Comparison of ENCODE assay signal across 22 mouse cellular contexts in the genomic region with DNA sequence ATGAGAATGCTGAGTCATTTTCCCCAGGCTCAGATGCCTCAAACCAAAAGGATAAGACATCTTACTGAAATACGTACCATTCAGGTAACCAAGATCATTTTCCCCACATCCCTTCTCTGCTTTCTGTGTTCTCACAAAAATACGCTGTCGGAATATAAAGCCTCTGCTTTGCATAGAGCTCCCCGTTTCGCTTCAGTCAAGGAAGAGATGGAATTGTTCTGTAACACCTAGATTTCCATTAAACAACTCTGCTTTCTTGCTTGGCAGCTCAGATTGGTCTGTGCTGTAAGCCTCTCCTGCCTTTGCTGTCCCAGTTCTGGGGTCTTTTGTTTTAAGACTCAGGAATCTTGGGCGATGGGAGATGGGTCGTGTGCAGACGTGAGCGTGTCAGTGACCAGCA. TPM values are rescaled to one million over a fixed set of nuclear protein-coding genes. Genes with fewer than 3 reads are reported as not detected.
DNase-seq lines count a peak whose midpoint lies in the region; ATAC-seq and TF ChIP-seq lines count a peak whose summit lies in the region.
"Had no signal": no experiment of that assay in that cellular context is flagged by ENCODE, and none has a peak within 500 bp of the region (broad histone marks: within the 10 kb centered on the region; RNA-seq: fewer than 3 reads in every experiment).

No protein-coding gene starts in this region.

- no peak for TF ChIP-seq CTCF in CH12.LX (conservative IDR thresholded peaks at IDR 0.05 in 1 of 2, IDR thresholded peaks at IDR 0.05 in 1 of 2; ENCODE audit: low read depth in 2 of 2, low read length in 2 of 2)
- no peak for TF ChIP-seq CTCF in cerebellum, adult 2 months (IDR thresholded peaks at IDR 0.05; ENCODE audit: borderline replicate concordance, insufficient read depth, low read depth, low read length)

- 89% methylated on average over 9 of the region's 9 CpGs for WGBS in intestine, embryonic 14.5 days
- WGBS in intestine, embryonic 16.5 days: 89% methylated on average over 9 of the region's 9 CpGs
- WGBS in midbrain, embryonic 11.5 days: 90% methylated on average over 9 of the region's 9 CpGs
- WGBS in midbrain, embryonic 14.5 days: 89% methylated on average over 9 of the region's 9 CpGs
- 91% methylated on average over 9 of the region's 9 CpGs for WGBS in cerebellum, adult 2 months

- in situ Hi-C loops in CH12.LX (cut with MboI; ENCODE audit: low pct_ligation_motif_present, low pct_unique_long_range_greater_than_20kb, low sequenced_read_pairs): no loop called here

- TF ChIP-seq POLR2A in CH12.LX (IDR thresholded peaks at IDR 0.05; ENCODE audit: low read depth, low read length): no peak
- TF ChIP-seq POLR2A in cerebellum, adult 2 months (IDR thresholded peaks at IDR 0.05; ENCODE audit: borderline replicate concordance, insufficient read depth, low read length): no peak

- no peaks in the 10 kb centered on the region for H3K36me3 ChIP-seq in intestine, embryonic 14.5 days (ENCODE audit: control insufficient read depth, insufficient read depth, low read length)
- H3K36me3 ChIP-seq in intestine, embryonic 16.5 days (ENCODE audit: control insufficient read depth, insufficient read depth, low read length): no peaks in the 10 kb centered on the region
- no peaks in the 10 kb centered on the region for H3K36me3 ChIP-seq in midbrain, embryonic 11.5 days (ENCODE audit: control insufficient read depth, insufficient read depth, low read length)
- H3K36me3 ChIP-seq in midbrain, embryonic 14.5 days (ENCODE audit: control insufficient read depth, insufficient read depth, low read length): no peaks in the 10 kb centered on the region
- H3K36me3 ChIP-seq in CH12.LX (replicated peaks in 1 of 2; ENCODE audit: control insufficient read depth in 1 of 2, insufficient read depth in 1 of 2, low read length in 1 of 2): no peaks in the 10 kb centered on the region
- H3K36me3 ChIP-seq: G1E; hindbrain, embryonic 12.5 days; hindbrain, embryonic 15.5 days; intestine, embryonic 15.5 days had no signal

- TF ChIP-seq EP300 in CH12.LX (IDR thresholded peaks at IDR 0.05; ENCODE audit: low read length): no peak

- H3K4me1 ChIP-seq in intestine, embryonic 14.5 days (replicated peaks; ENCODE audit: control insufficient read depth, insufficient read depth, low read length): no peaks in the 10 kb centered on the region
- H3K4me1 ChIP-seq in intestine, embryonic 16.5 days (ENCODE audit: control insufficient read depth, insufficient read depth, low read length): 0 out of 2 replicates have a peak, but pooled peaks cover 2% of the 10 kb centered on the region
- peaks cover 2% of the 10 kb centered on the region; the same call in 1 of the 2 replicates for H3K4me1 ChIP-seq in midbrain, embryonic 11.5 days (ENCODE audit: control insufficient read depth, insufficient read depth, low read length)
- H3K4me1 ChIP-seq in midbrain, embryonic 14.5 days (ENCODE audit: control insufficient read depth, insufficient read depth, low read length): no peaks in the 10 kb centered on the region
- H3K4me1 ChIP-seq in CH12.LX (ENCODE audit: control insufficient read depth in 1 of 2, insufficient read depth in 2 of 2): no peaks in the 10 kb centered on the region
- H3K4me1 ChIP-seq in cerebellum, adult 2 months (ENCODE audit: control insufficient read depth, insufficient read depth, low read length): peaks cover 14% of the 10 kb centered on the region
- H3K4me1 ChIP-seq: hindbrain, embryonic 15.5 days; intestine, embryonic 15.5 days had no signal

- DNase-seq in frontal cortex, postnatal 36 days (ENCODE audit: low spot score in 2 of 2): no peak
- DNase-seq in intestine, embryonic 14.5 days (ENCODE audit: low spot score): peak; percentile 33
- DNase-seq in midbrain, embryonic 11.5 days (ENCODE audit: low spot score, missing footprints): peak; percentile 77
- DNase-seq in midbrain, embryonic 14.5 days: no peak
- no peak for DNase-seq in CH12.LX (ENCODE audit: extremely low read depth)
- no peak for DNase-seq in cerebellum, adult 2 months
- DNase-seq: adrenal gland, postnatal 14 days; cerebellum, adult 11 months; cerebellum, adult 8-10 months; cerebellum, postnatal 10 days; forebrain, postnatal 0 days; gastrocnemius, postnatal 25 days; heart, adult 2 months had no signal

- H3K9me3 ChIP-seq in intestine, embryonic 14.5 days (ENCODE audit: control insufficient read depth, low read length): no peaks in the 10 kb centered on the region
- 0 out of 2 replicates have a peak, but pooled peaks cover 2% of the 10 kb centered on the region for H3K9me3 ChIP-seq in intestine, embryonic 16.5 days (ENCODE audit: control insufficient read depth, low read length)
- no peaks in the 10 kb centered on the region; the same call in 1 of the 2 replicates for H3K9me3 ChIP-seq in midbrain, embryonic 11.5 days (ENCODE audit: control insufficient read depth, low read length)
- H3K9me3 ChIP-seq in midbrain, embryonic 14.5 days (ENCODE audit: control insufficient read depth, low read length): no peaks in the 10 kb centered on the region
- no peaks in the 10 kb centered on the region for H3K9me3 ChIP-seq in CH12.LX (replicated peaks; ENCODE audit: low read length)
- H3K9me3 ChIP-seq: G1E; hindbrain, embryonic 12.5 days; hindbrain, embryonic 15.5 days; intestine, embryonic 15.5 days had no signal

- H3K79me2 ChIP-seq in CH12.LX (replicated peaks; ENCODE audit: control insufficient read depth, extremely low read depth, insufficient read depth, poor library complexity, severe bottlenecking): no peaks in the 10 kb centered on the region

- no peak for TF ChIP-seq RAD21 in CH12.LX (IDR thresholded peaks at IDR 0.05; ENCODE audit: low read depth, low read length)

- no peaks in the 10 kb centered on the region for H3K27me3 ChIP-seq in intestine, embryonic 14.5 days (replicated peaks; ENCODE audit: control insufficient read depth, insufficient read depth, low read length)
- H3K27me3 ChIP-seq in intestine, embryonic 16.5 days (replicated peaks; ENCODE audit: control insufficient read depth, insufficient read depth, low read length): no peaks in the 10 kb centered on the region
- no peaks in the 10 kb centered on the region for H3K27me3 ChIP-seq in midbrain, embryonic 11.5 days (ENCODE audit: control insufficient read depth, insufficient read depth, low read length)
- H3K27me3 ChIP-seq in midbrain, embryonic 14.5 days (ENCODE audit: control insufficient read depth, insufficient read depth, low read length): no peaks in the 10 kb centered on the region
- no peaks in the 10 kb centered on the region for H3K27me3 ChIP-seq in CH12.LX (replicated peaks)
- H3K27me3 ChIP-seq in cerebellum, adult 2 months (ENCODE audit: control insufficient read depth, insufficient read depth, low read length): no peaks in the 10 kb centered on the region
- H3K27me3 ChIP-seq: hindbrain, embryonic 12.5 days; hindbrain, embryonic 15.5 days; intestine, embryonic 15.5 days; Patski had no signal

- H3K4me3 ChIP-seq in intestine, embryonic 14.5 days (ENCODE audit: low read depth, low read length): no peak overlapping the region
- H3K4me3 ChIP-seq in intestine, embryonic 16.5 days (ENCODE audit: low read length): no peak overlapping the region
- H3K4me3 ChIP-seq in midbrain, embryonic 11.5 days (ENCODE audit: low read depth, low read length): no peak overlapping the region
- H3K4me3 ChIP-seq in midbrain, embryonic 14.5 days (replicated peaks; ENCODE audit: low read depth, low read length): no peak overlapping the region
- no peak overlapping the region for H3K4me3 ChIP-seq in CH12.LX (replicated peaks in 1 of 3; ENCODE audit: low read depth in 2 of 3, low read length in 2 of 3, poor library complexity in 1 of 3)
- H3K4me3 ChIP-seq in cerebellum, adult 2 months (replicated peaks; ENCODE audit: insufficient read depth, low read depth, low read length): no peak overlapping the region
- H3K4me3 ChIP-seq: heart, adult 2 months; hindbrain, embryonic 12.5 days; hindbrain, embryonic 15.5 days; intestine, embryonic 15.5 days had no signal

- peak; percentile 44 for ATAC-seq in frontal cortex, adult (ENCODE audit: low TSS enrichment)
- ATAC-seq in intestine, embryonic 14.5 days (replicated peaks; ENCODE audit: low FRiP score, low TSS enrichment, low read depth): no peak
- ATAC-seq in intestine, embryonic 16.5 days: no peak
- ATAC-seq in midbrain, embryonic 11.5 days (ENCODE audit: low FRiP score): no peak
- no peak for ATAC-seq in midbrain, embryonic 14.5 days (ENCODE audit: low FRiP score, low TSS enrichment)
- ATAC-seq: forebrain, embryonic 14.5 days; forebrain, postnatal 0 days; intestine, embryonic 15.5 days; Patski had no signal

- H3K27ac ChIP-seq in intestine, embryonic 14.5 days (ENCODE audit: low read depth): no peak overlapping the region
- H3K27ac ChIP-seq in intestine, embryonic 16.5 days (ENCODE audit: low read length): no peak overlapping the region
- H3K27ac ChIP-seq in midbrain, embryonic 11.5 days (ENCODE audit: low read depth, low read length): no peak overlapping the region
- H3K27ac ChIP-seq in midbrain, embryonic 14.5 days (replicated peaks; ENCODE audit: low read depth, low read length): no peak overlapping the region
- H3K27ac ChIP-seq in CH12.LX (ENCODE audit: insufficient read depth, low read depth): no peak overlapping the region
- H3K27ac ChIP-seq in cerebellum, adult 2 months (ENCODE audit: insufficient read depth, low read length): no peak overlapping the region
- H3K27ac ChIP-seq: heart, adult 2 months; hindbrain, embryonic 12.5 days; hindbrain, embryonic 15.5 days; intestine, embryonic 15.5 days had no signal

- H3K4me2 ChIP-seq in intestine, embryonic 14.5 days (ENCODE audit: low read length): no peak overlapping the region
- H3K4me2 ChIP-seq in intestine, embryonic 16.5 days (ENCODE audit: low read depth, low read length): no peak overlapping the region
- H3K4me2 ChIP-seq in midbrain, embryonic 11.5 days: no peak overlapping the region
- H3K4me2 ChIP-seq in midbrain, embryonic 14.5 days (ENCODE audit: low read length): no peak overlapping the region
- peak overlapping the region; percentile 30; the same call in 1 of the 2 replicates for H3K4me2 ChIP-seq in CH12.LX (ENCODE audit: insufficient read depth, low read depth, poor library complexity, severe bottlenecking)
- H3K4me2 ChIP-seq: heart, embryonic 11.5 days; hindbrain, embryonic 12.5 days; hindbrain, embryonic 15.5 days; intestine, embryonic 15.5 days had no signal

- no peak overlapping the region for H3K9ac ChIP-seq in intestine, embryonic 14.5 days (ENCODE audit: low read length)
- no peak overlapping the region for H3K9ac ChIP-seq in intestine, embryonic 16.5 days (ENCODE audit: low read depth, low read length)
- no peak overlapping the region for H3K9ac ChIP-seq in midbrain, embryonic 11.5 days (ENCODE audit: low read length)
- H3K9ac ChIP-seq in midbrain, embryonic 14.5 days (replicated peaks; ENCODE audit: low read length): no peak overlapping the region
- H3K9ac ChIP-seq in CH12.LX (ENCODE audit: insufficient read depth, low read depth): no peak overlapping the region
- H3K9ac ChIP-seq: forebrain, postnatal 0 days; hindbrain, embryonic 12.5 days; hindbrain, embryonic 15.5 days; intestine, embryonic 15.5 days had no signal

- dilution Hi-C loops in CH12.LX (cut with MboI; ENCODE audit: extremely low pct_ligation_motif_present, extremely low pct_unique_long_range_greater_than_20kb, low sequenced_read_pairs): no loop called here

RNA-seq across cellular contexts. Expression of a gene that starts 51.3 kb away (rescaled TPM):
- polyA plus RNA-seq in intestine, embryonic 14.5 days (2014; fragmentation: Nextera tagmentation; extraction: Ambion mirVana): 7.3 and 8.0 TPM in 2 replicates
- polyA plus RNA-seq in intestine, embryonic 16.5 days (2015; fragmentation: Nextera tagmentation; extraction: Ambion mirVana): 3.3 and 3.4 TPM in 2 replicates
- polyA plus RNA-seq in midbrain, embryonic 11.5 days (2014; fragmentation: Nextera tagmentation; extraction: Ambion mirVana): 16.3 and 17.0 TPM in 2 replicates
- 20.4 and 26.2 TPM in 2 replicates for polyA plus RNA-seq in midbrain, embryonic 14.5 days (2014; fragmentation: Nextera tagmentation; extraction: Ambion mirVana)
- total RNA-seq in CH12.LX (2012; rRNA removed): 0.34 and 0.68 TPM in 2 replicates
- total RNA-seq in CH12.LX (2014; rRNA removed): 1.7 TPM in 2 replicates
- polyA plus RNA-seq in CH12.LX (2012; ENCODE audit: insufficient read length, low read depth): 2.0 and 2.4 TPM in 2 replicates
- 38.2 and 39.8 TPM in 2 replicates for polyA plus RNA-seq in cerebellum, adult 2 months (2012; rRNA removed)

Comparison
In these comparisons a context has a peak if more than half of its experiments do, and no peak if none do; other contexts are left out.
1. DNase-seq: peak in intestine, embryonic 14.5 days (single experiment) and midbrain, embryonic 11.5 days (single experiment); none in frontal cortex, postnatal 36 days (0 of 2), midbrain, embryonic 14.5 days (single experiment), CH12.LX (single experiment) and cerebellum, adult 2 months (0 of 2).